Mouse (Mus musculus) bone marrow macrophage, adult 2 months (primary cell): ENCODE data around the gene Cib4.

Experiments used
- CTCF ChIP-seq: IDR thresholded peaks from 2 replicates; pipeline ENCODE4 v1.5.1; 2012; ENCODE audit warnings: low read depth, mild to moderate bottlenecking, low read length, moderate library complexity
- POLR2A ChIP-seq: IDR thresholded peaks from 2 replicates; pipeline ENCODE4 v1.6.1; 2012; ENCODE audit warnings: mild to moderate bottlenecking, low read depth, low read length, borderline replicate concordance

- no peak for TF ChIP-seq CTCF
- no peak for TF ChIP-seq POLR2A
Measured at GRCm38 (mm10) chr5:30586616-30587015, 41.0 kb upstream of the Cib4 start.
